Comparison of ENCODE assay signal across 8 mouse cellular contexts in the genomic region with DNA sequence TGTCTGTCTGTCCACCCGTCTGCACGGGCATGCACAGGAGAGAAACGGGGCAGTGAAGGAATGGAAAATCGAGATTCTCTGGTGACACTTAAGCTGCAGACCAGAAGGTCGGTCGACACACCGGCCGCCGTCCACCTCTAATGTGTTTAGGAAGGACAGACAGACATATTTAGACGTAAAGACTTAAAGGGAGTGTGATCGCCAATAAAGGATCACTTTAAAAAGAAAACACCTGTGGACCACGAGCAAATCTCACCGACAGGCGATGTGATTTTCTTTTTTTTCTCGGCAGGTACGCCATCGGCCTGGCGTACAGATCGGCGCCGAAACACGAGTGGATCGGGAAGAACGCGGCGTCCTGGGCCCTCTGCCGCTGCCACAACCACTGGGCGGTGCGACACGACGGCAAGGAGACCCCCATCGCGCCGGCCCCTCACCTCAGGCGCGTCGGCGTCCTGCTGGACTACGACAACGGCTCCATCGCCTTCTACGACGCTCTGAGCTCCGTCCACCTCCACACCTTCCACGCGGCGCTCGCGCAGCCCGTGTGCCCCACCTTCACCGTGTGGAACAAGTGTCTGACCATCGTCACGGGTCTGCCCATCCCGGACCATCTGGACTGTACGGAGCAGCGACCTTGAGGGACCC. TPM values are rescaled to one million over a fixed set of nuclear protein-coding genes. Genes with fewer than 3 reads are reported as not detected.
DNase-seq lines count a peak whose midpoint lies in the region; ATAC-seq and TF ChIP-seq lines count a peak whose summit lies in the region.
"Not testable (repeated sequence)": the region's sequence is repeated elsewhere in the genome, so short reads cannot be mapped to it uniquely, and the experiment has no call there.

No protein-coding gene starts in this region.

- H3K27ac ChIP-seq in forebrain, embryonic 14.5 days (ENCODE audit: low read depth, low read length); neural tube, embryonic 15.5 days (replicated peaks); thymus, adult 2 months (ENCODE audit: control insufficient read depth, insufficient read depth, low read length): not testable (repeated sequence)

- not testable (repeated sequence) for ATAC-seq in forebrain, embryonic 14.5 days
- peak; percentile 6; the same call in 1 of the 2 replicates for ATAC-seq in neural tube, embryonic 15.5 days (ENCODE audit: low FRiP score)

- H3K36me3 ChIP-seq in E14TG2a.4 (ENCODE audit: insufficient read depth, low read length), result peaks cover 90% of the 10 kb centered on the region
- peaks cover 63% of the 10 kb centered on the region for H3K36me3 ChIP-seq in forebrain, embryonic 14.5 days (ENCODE audit: control insufficient read depth, insufficient read depth, low read length)
- peaks cover 45% of the 10 kb centered on the region for H3K36me3 ChIP-seq in neural tube, embryonic 15.5 days
- peaks cover 12% of the 10 kb centered on the region; the same call in 1 of the 2 replicates for H3K36me3 ChIP-seq in thymus, adult 2 months (ENCODE audit: control insufficient read depth, insufficient read depth, low read length)

- H3K9ac ChIP-seq in forebrain, embryonic 14.5 days (ENCODE audit: low read length); neural tube, embryonic 15.5 days (replicated peaks): not testable (repeated sequence)

- TF ChIP-seq CTCF in E14TG2a.4 (conservative IDR thresholded peaks at IDR 0.05; ENCODE audit: low read length); lung, adult 2 months (IDR thresholded peaks at IDR 0.05; ENCODE audit: insufficient read depth, low read length); thymus, adult 2 months (IDR thresholded peaks at IDR 0.05; ENCODE audit: borderline replicate concordance, control insufficient read depth, extremely low read depth, insufficient read depth, low read length, poor library complexity): not testable (repeated sequence)

- DNase-seq in cerebellum, adult 11 months, result peak; percentile 60
- peak; percentile 6 for DNase-seq in forebrain, embryonic 14.5 days (ENCODE audit: low spot score)
- peak; percentile 43 to 45 for DNase-seq in heart, postnatal 10 days
- DNase-seq in layer of hippocampus, adult 11-12 months (ENCODE audit: low spot score), result peak; percentile 78
- DNase-seq in lung, adult 2 months, result peak; percentile 34
- DNase-seq in thymus, adult 2 months, result peak; percentile 63

- peak overlapping the region; percentile 53 for H3K4me3 ChIP-seq in E14TG2a.4 (replicated peaks; ENCODE audit: low read length)
- H3K4me3 ChIP-seq in forebrain, embryonic 14.5 days (ENCODE audit: low read depth, low read length); lung, adult 2 months (replicated peaks; ENCODE audit: extremely low read depth, low read depth, low read length); neural tube, embryonic 15.5 days (replicated peaks); thymus, adult 2 months (ENCODE audit: control insufficient read depth, insufficient read depth, low read length): not testable (repeated sequence)

- TF ChIP-seq POLR2A in lung, adult 2 months (IDR thresholded peaks at IDR 0.05; ENCODE audit: borderline replicate concordance, extremely low read depth, low read depth, low read length); thymus, adult 2 months (IDR thresholded peaks at IDR 0.05; ENCODE audit: control insufficient read depth, extremely low read depth, insufficient read depth, low read length, poor library complexity): not testable (repeated sequence)

- peaks cover 59% of the 10 kb centered on the region for H3K4me1 ChIP-seq in E14TG2a.4 (replicated peaks; ENCODE audit: low read depth, low read length)
- H3K4me1 ChIP-seq in forebrain, embryonic 14.5 days (ENCODE audit: control insufficient read depth, insufficient read depth, low read length); lung, adult 2 months (ENCODE audit: control insufficient read depth, insufficient read depth, low read length); neural tube, embryonic 15.5 days; thymus, adult 2 months (replicated peaks; ENCODE audit: control insufficient read depth, insufficient read depth, low read length): not testable (repeated sequence)

- intact Hi-C loops in heart, postnatal 10 days (cut with DNase I), result not testable (repeated sequence)

- peaks cover 34% of the 10 kb centered on the region for H3K27me3 ChIP-seq in E14TG2a.4 (ENCODE audit: insufficient read depth, low read length)
- not testable (repeated sequence) for H3K27me3 ChIP-seq in forebrain, embryonic 14.5 days (replicated peaks; ENCODE audit: control insufficient read depth, insufficient read depth, low read length); neural tube, embryonic 15.5 days (replicated peaks); thymus, adult 2 months (ENCODE audit: control insufficient read depth, insufficient read depth, low read length)

- 94% methylated on average over 56 of the region's 56 CpGs for WGBS in forebrain, embryonic 14.5 days
- 91% methylated on average over 56 of the region's 56 CpGs for WGBS in lung, adult 2 months
- WGBS in neural tube, embryonic 15.5 days, result 93% methylated on average over 56 of the region's 56 CpGs
- WGBS in thymus, adult 2 months, result 95% methylated on average over 56 of the region's 56 CpGs

- not testable (repeated sequence) for H3K4me2 ChIP-seq in forebrain, embryonic 14.5 days (ENCODE audit: low read length); neural tube, embryonic 15.5 days

- H3K9me3 ChIP-seq in E14TG2a.4 (ENCODE audit: low read length), result peaks cover 96% of the 10 kb centered on the region
- H3K9me3 ChIP-seq in forebrain, embryonic 14.5 days (replicated peaks; ENCODE audit: control insufficient read depth, low read length), result peaks cover 58% of the 10 kb centered on the region
- H3K9me3 ChIP-seq in neural tube, embryonic 15.5 days (replicated peaks), result peaks cover 25% of the 10 kb centered on the region

RNA-seq across cellular contexts. Expression of a gene that starts 20.8 kb away (rescaled TPM):
- 77.4 and 108 TPM in 2 replicates for polyA plus RNA-seq in forebrain, embryonic 14.5 days (2014; fragmentation: Nextera tagmentation; extraction: Ambion mirVana)
- total RNA-seq in heart, postnatal 10 days (2021), result 10 to 100 TPM; 58.4 to 63.1 TPM
- 528 and 535 TPM in 2 replicates for polyA plus RNA-seq in lung, adult 2 months (2012; rRNA removed)
- polyA plus RNA-seq in neural tube, embryonic 15.5 days (2015; fragmentation: Nextera tagmentation; extraction: Ambion mirVana), result 134 and 143 TPM in 2 replicates
- 1,607 and 1,995 TPM in 2 replicates for polyA plus RNA-seq in thymus, adult 2 months (2012; rRNA removed)

Comparison
In these comparisons a context has a peak if more than half of its experiments do, and no peak if none do; other contexts are left out.
1. DNase-seq: peak in every context shown above with its lines; median percentile 78 in layer of hippocampus, adult 11-12 months; 63 in thymus, adult 2 months; 60 in cerebellum, adult 11 months; 44 in heart, postnatal 10 days; 34 in lung, adult 2 months; 6 in forebrain, embryonic 14.5 days.